ENCODE assay signal across 8 mouse cellular contexts in the genomic region with DNA sequence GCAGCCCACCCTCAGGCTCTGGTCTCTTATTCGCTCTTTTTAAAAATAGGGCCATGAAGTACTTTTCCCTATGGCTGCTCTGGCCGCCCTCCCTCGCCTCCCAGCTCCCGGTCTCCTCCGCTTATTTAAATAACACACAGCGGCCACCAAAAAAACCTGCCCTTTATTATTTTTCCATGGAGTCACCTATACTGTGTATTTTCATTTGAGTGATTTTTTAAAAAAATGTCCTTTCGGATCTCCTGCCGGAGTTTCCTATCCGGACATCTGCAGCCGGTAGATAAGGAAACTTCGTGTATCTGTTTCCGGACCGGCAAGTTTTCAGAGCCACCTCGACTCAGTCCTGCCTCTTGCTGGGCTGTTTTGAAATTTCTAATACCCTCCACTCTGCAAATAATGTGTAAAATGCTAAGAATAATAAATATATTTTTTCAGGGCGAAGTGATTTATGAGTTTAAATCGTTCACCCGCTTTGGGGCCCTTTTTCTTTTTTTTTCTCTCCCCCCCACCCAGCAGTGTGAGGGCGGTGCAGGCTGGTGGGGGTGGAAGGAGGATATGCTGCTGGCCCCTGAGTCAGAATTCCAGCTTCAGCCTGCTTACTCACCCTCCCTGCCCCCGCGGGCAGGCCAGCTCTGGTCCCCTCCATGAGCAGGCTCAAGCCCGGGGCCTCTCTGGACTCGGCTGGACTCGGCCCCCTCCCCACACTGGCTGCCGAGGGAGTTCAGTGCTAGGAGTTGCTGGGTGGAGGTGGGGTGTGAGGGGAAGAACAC. TPM values are rescaled to one million over a fixed set of nuclear protein-coding genes. Genes with fewer than 3 reads are reported as not detected.
DNase-seq lines count a peak whose midpoint lies in the region; ATAC-seq lines count a peak whose summit lies in the region.

No protein-coding gene starts in this region.

- peak overlapping the region; percentile 81 for H3K27ac ChIP-seq in heart, embryonic 12.5 days (ENCODE audit: poor library complexity, severe bottlenecking)
- peak overlapping the region; percentile 83 for H3K27ac ChIP-seq in kidney, embryonic 16.5 days (ENCODE audit: low read length)

- 2% methylated on average over 24 of the region's 24 CpGs for WGBS in heart, embryonic 12.5 days
- WGBS in kidney, embryonic 16.5 days = 4% methylated on average over 24 of the region's 24 CpGs

- peak; percentile 77 for ATAC-seq in heart, embryonic 12.5 days (ENCODE audit: insufficient number of reproducible peaks, low FRiP score)
- peak; percentile 29; the same call in 1 of the 2 replicates for ATAC-seq in kidney, embryonic 16.5 days (ENCODE audit: low FRiP score, low TSS enrichment)

- peaks cover 50% of the 10 kb centered on the region for H3K4me1 ChIP-seq in heart, embryonic 12.5 days (replicated peaks)
- H3K4me1 ChIP-seq in kidney, embryonic 16.5 days (ENCODE audit: insufficient read depth, low read length) = peaks cover 62% of the 10 kb centered on the region

- H3K9me3 ChIP-seq in heart, embryonic 12.5 days (replicated peaks) = no peaks in the 10 kb centered on the region
- no peaks in the 10 kb centered on the region for H3K9me3 ChIP-seq in kidney, embryonic 16.5 days (ENCODE audit: low read length)

- peak overlapping the region; percentile 15; the same call in 1 of the 2 replicates for H3K4me3 ChIP-seq in heart, embryonic 12.5 days
- peak overlapping the region; percentile 63 for H3K4me3 ChIP-seq in kidney, embryonic 16.5 days (ENCODE audit: low read length)

- peak overlapping the region; percentile 41; the same call in 1 of the 2 replicates for H3K9ac ChIP-seq in heart, embryonic 12.5 days
- H3K9ac ChIP-seq in kidney, embryonic 16.5 days (replicated peaks; ENCODE audit: low read length) = peak overlapping the region; percentile 31

- peaks cover 4% of the 10 kb centered on the region; the same call in 1 of the 2 replicates for H3K36me3 ChIP-seq in heart, embryonic 12.5 days
- no peaks in the 10 kb centered on the region for H3K36me3 ChIP-seq in kidney, embryonic 16.5 days (ENCODE audit: insufficient read depth, low read length)

- H3K27me3 ChIP-seq in heart, embryonic 12.5 days (replicated peaks) = peaks cover 90% of the 10 kb centered on the region
- peaks cover 87% of the 10 kb centered on the region for H3K27me3 ChIP-seq in kidney, embryonic 16.5 days (ENCODE audit: insufficient read depth, low read length)

- H3K4me2 ChIP-seq in heart, embryonic 12.5 days = peak overlapping the region; percentile 90
- H3K4me2 ChIP-seq in kidney, embryonic 16.5 days (replicated peaks; ENCODE audit: low read depth, low read length) = peak overlapping the region; percentile 79

- DNase-seq in 3T3-L1 (ENCODE audit: low read depth, low spot score) = peak; percentile 80
- peak; percentile 40 to 69 for DNase-seq in adrenal gland, postnatal 36 days
- peak; percentile 61 for DNase-seq in lung, postnatal 14 days
- no peak for DNase-seq in cerebellum, postnatal 25 days
- DNase-seq in cerebellum, adult 9-11 months = no peak
- DNase-seq in cerebellum, adult 9-10 months = no peak

RNA-seq across cellular contexts. Expression of gene Gata2, which starts 9.4 kb away (rescaled TPM):
- total RNA-seq in adrenal gland, postnatal 36 days (2021) = 10 to 100 TPM; 21.0 to 21.1 TPM
- polyA plus RNA-seq in heart, embryonic 12.5 days (2016; fragmentation: Nextera tagmentation; extraction: Ambion mirVana) = 20.8 and 21.3 TPM in 2 replicates
- 66.3 and 68.9 TPM in 2 replicates for polyA plus RNA-seq in kidney, embryonic 16.5 days (2015; fragmentation: Nextera tagmentation; extraction: Ambion mirVana)

RNA-seq across cellular contexts. Expression of gene Dnajb8, which starts 19.0 kb away (rescaled TPM):
- not detected for total RNA-seq in adrenal gland, postnatal 36 days (2021)
- not detected in 2 replicates for polyA plus RNA-seq in heart, embryonic 12.5 days (2016; fragmentation: Nextera tagmentation; extraction: Ambion mirVana)
- polyA plus RNA-seq in kidney, embryonic 16.5 days (2015; fragmentation: Nextera tagmentation; extraction: Ambion mirVana) = not detected in 2 replicates

Comparison
In these comparisons a context has a peak if more than half of its experiments do, and no peak if none do; other contexts are left out.
1. DNase-seq: peak in 3T3-L1 (single experiment), adrenal gland, postnatal 36 days (2 of 2) and lung, postnatal 14 days (single experiment); none in cerebellum, postnatal 25 days (0 of 2), cerebellum, adult 9-11 months (single experiment) and cerebellum, adult 9-10 months (single experiment).